Mouse (Mus musculus) embryonic fibroblast, embryonic 13.5 days (primary cell): ENCODE measurements around the gene Hist2h2be.
A peak's percentile ranks its signal among the peaks of the same experiment; 100 is the strongest.

Experiments used
- CTCF ChIP-seq: IDR thresholded peaks from 2 replicates; pipeline ENCODE4 v1.5.1; 2011; ENCODE audit warnings: mild to moderate bottlenecking, control low read depth, low read length, moderate library complexity, borderline replicate concordance; ENCODE audit not compliant: insufficient read depth
- POLR2A ChIP-seq: IDR thresholded peaks from 2 replicates; pipeline ENCODE4 v1.6.1; 2011; ENCODE audit warnings: low read depth, mild to moderate bottlenecking, control low read depth, low read length, moderate library complexity

GRCm38 (mm10) chr3:96262216-96262875 is 41.4 kb downstream of the Hist2h2be start:
- TF ChIP-seq CTCF (no peak), POLR2A (peak; percentile 93)
